Mouse (Mus musculus) midbrain, postnatal 0 days (tissue): Measurements from ENCODE around the gene Nup93. TPM values are rescaled to one million over a fixed set of nuclear protein-coding genes. Genes with fewer than 3 reads are reported as not detected.

Source experiments
- ATAC-seq: fragments of 200-750 bp; cut with Nextera tagmentation; 2 replicates; pipeline ENCODE4 v1.8.0; 2017; ENCODE audit warnings: moderate number of reproducible peaks, mild to moderate bottlenecking, moderate TSS enrichment, moderate library complexity; ENCODE audit not compliant: low FRiP score
- DNase-seq: peaks from one replicate; pipeline ENCODE4 v3.0.0-alpha.2; 2015; ENCODE audit warnings: low spot score
- H3K27ac ChIP-seq: fragments of 300-500 bp; sonication (generic); 2 replicates; pipeline ENCODE4 v1.5.1; 2014; ENCODE audit warnings: low read depth, mild to moderate bottlenecking, low read length, mixed read lengths
- H3K27me3 ChIP-seq: fragments of 300-500 bp; sonication (generic); 2 replicates; pipeline ENCODE4 v1.6.1; 2014; ENCODE audit warnings: low read length, control low read depth, mixed read lengths; ENCODE audit not compliant: insufficient read depth
- H3K36me3 ChIP-seq: fragments of 300-500 bp; sonication (generic); 2 replicates; pipeline ENCODE4 v1.6.1; 2014; ENCODE audit warnings: low read length, control low read depth, mixed read lengths; ENCODE audit not compliant: insufficient read depth
- H3K4me1 ChIP-seq: fragments of 300-500 bp; sonication (generic); 2 replicates; pipeline ENCODE4 v1.6.1; 2014; ENCODE audit warnings: mild to moderate bottlenecking, control low read depth, antibody characterized with exemption, low read length, mixed read lengths; ENCODE audit not compliant: insufficient read depth
- H3K4me2 ChIP-seq: fragments of 300-500 bp; sonication (generic); 2 replicates; pipeline ENCODE4 v1.6.1; 2014; ENCODE audit warnings: low read depth, mild to moderate bottlenecking, low read length, mixed read lengths; ENCODE audit not compliant: poor library complexity, severe bottlenecking
- H3K4me3 ChIP-seq: fragments of 300-500 bp; sonication (generic); 2 replicates; pipeline ENCODE4 v1.5.1; 2014; ENCODE audit warnings: low read depth, mild to moderate bottlenecking, low read length, moderate library complexity
- H3K9ac ChIP-seq: fragments of 300-500 bp; sonication (generic); replicated peaks from 2 replicates; pipeline ENCODE4 v1.6.1; 2014; ENCODE audit warnings: mild to moderate bottlenecking, low read length, moderate library complexity, mixed read lengths; ENCODE audit not compliant: poor library complexity, severe bottlenecking
- H3K9me3 ChIP-seq: fragments of 300-500 bp; sonication (generic); 2 replicates; pipeline ENCODE4 v1.6.1; 2016; ENCODE audit warnings: low read length, control low read depth
- CTCF ChIP-seq: IDR thresholded peaks from 2 replicates; pipeline ENCODE4 v1.5.1; 2016; ENCODE audit warnings: antibody characterized with exemption, mild to moderate bottlenecking
- WGBS: fragments of 180-500 bp; shearing (Covaris S2); extraction: QIAGEN DNeasy Blood & Tissue Kit; methylation state at CpG from one replicate; pipeline ENCODE4 v1.1.7; 2014; 5-methylcytosine and 5-hydroxymethylcytosine counted together
- polyA plus RNA-seq: library from polyadenylated mRNA; unstranded; fragments of >200 nt; fragmentation: Nextera tagmentation; extraction: Ambion mirVana; gene quantifications from 2 replicates; pipeline ENCODE4 v1.2.1, GENCODE M21; 2015
- total RNA-seq: library from RNA; depleted of rRNA; stranded (reverse); fragments of >200 nt; gene quantifications from 2 replicates; pipeline ENCODE4 v1.2.3, GENCODE M21; 2014

Gene Nup93
- total and polyA plus RNA-seq, 2 experiments from 2014 or later: 39.9 to 65.3 TPM

DNA sequence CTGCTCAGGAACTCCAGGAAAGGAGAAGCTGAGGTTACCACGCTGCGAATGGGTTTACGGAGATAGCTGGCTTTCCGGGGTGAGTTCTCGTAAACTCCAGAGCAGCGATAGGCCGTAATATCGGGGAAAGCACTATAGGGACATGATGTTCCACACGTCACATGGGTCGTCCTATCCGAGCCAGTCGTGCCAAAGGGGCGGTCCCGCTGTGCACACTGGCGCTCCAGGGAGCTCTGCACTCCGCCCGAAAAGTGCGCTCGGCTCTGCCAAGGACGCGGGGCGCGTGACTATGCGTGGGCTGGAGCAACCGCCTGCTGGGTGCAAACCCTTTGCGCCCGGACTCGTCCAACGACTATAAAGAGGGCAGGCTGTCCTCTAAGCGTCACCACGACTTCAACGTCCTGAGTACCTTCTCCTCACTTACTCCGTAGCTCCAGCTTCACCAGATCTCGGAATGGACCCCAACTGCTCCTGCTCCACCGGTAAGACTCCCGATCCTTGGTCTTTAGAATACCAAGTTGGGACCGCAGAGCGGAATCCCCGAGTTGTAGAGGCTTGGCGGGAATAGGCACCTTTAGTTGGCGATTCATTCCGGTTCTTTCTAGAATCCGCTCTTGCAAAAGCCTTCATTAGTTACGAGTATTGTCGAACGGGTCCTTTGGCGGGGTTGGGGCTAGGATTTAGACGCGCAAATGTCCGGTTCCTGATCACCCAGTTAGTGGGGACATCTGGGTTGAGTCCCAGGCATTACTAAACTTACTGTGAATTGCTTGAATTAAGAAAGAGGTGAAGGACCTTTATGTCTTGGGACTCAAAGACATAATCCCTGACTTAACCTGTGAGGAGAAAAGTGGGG is 35.3 kb upstream of the Nup93 start, which contains the start of gene Mt1:
Gene Mt1, plus strand, starts transcription at position 226 of the 856 bp plus-strand sequence.
- peak within 1 kb of the TSS; percentile 45 for H3K4me3 ChIP-seq
- ATAC-seq: peak; percentile 94
- WGBS: under 1% methylated on average over 50 of the region's 50 CpGs
- 0 out of 2 replicates have a peak, but pooled peaks have one; percentile 1 for TF ChIP-seq CTCF
- peak within 1 kb of the TSS; percentile 51 for H3K27ac ChIP-seq
- peaks cover 3% of the 10 kb centered on the region for H3K4me1 ChIP-seq
- DNase-seq: peak; percentile 92
- H3K9ac ChIP-seq: peak within 1 kb of the TSS; percentile 65
- peaks cover 43% of the 10 kb centered on the region for H3K27me3 ChIP-seq
- H3K9me3 ChIP-seq: no peaks in the 10 kb centered on the region
- H3K4me2 ChIP-seq: peak within 1 kb of the TSS; percentile 79
- H3K36me3 ChIP-seq: no peaks in the 10 kb centered on the region

DNA sequence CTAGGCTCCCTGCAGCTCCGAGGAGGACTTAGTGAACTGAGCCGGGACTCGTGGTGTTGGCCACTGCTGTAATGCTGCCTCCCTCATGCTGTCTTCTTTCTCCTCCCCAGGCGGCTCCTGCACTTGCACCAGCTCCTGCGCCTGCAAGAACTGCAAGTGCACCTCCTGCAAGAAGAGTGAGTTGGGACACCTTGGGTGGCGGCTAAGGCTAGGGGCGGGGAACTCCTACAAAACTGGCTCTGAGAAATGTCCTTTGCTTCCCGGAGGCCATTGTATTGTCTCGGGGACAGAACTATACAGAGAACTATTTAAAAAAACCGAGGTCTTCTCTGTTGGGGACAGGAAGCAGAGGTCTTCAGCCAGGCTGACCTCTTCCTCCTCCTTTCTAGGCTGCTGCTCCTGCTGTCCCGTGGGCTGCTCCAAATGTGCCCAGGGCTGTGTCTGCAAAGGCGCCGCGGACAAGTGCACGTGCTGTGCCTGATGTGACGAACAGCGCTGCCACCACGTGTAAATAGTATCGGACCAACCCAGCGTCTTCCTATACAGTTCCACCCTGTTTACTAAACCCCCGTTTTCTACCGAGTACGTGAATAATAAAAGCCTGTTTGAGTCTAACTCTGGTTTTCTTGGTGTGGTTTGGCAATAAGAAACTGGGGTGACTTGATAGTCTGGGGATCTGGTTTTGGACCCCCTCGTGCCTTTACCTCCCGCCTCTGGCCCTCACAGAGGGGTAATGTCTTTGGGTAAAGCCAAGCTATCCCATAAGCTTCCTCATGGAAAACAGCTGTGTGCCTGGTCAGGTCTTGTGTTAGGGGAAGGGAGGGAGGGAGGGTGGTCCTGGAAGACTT is 34.4 kb upstream of the Nup93 start:
- H3K9ac ChIP-seq: peak overlapping the region; percentile 65; the same call in 1 of the 2 replicates
- no peaks in the 10 kb centered on the region for H3K36me3 ChIP-seq
- ATAC-seq (no peak), DNase-seq (no peak)
- peak overlapping the region; percentile 45 for H3K4me3 ChIP-seq
- TF ChIP-seq CTCF: no peak
- peaks cover 49% of the 10 kb centered on the region for H3K27me3 ChIP-seq
- H3K4me1 ChIP-seq: peaks cover 3% of the 10 kb centered on the region
- 4% methylated on average over 25 of the region's 25 CpGs for WGBS
- H3K27ac ChIP-seq: 0 out of 2 replicates have a peak overlapping the region, but pooled peaks have one; percentile 51
- no peaks in the 10 kb centered on the region for H3K9me3 ChIP-seq
- H3K4me2 ChIP-seq: peak overlapping the region; percentile 79

DNA sequence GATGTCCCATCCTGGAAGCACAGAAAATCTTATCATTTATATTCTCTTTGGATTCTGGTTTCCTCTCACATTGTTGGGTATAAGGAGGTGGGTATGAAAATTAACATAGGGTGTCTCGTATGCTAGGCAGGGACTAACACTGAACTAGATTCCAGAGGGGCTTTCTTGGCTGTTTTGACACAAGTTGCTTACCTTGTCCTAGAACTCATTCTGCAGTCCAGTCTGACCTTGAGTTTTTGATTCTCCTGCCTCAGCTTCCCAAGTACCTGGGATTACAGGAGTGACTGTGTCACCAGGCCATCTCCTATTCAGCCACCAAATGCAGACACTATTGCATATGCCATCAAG is 33.8 kb upstream of the Nup93 start:
- WGBS: 96% methylated on average over 1 of the region's 1 CpGs
- Histone ChIP-seq H3K4me1 (peaks cover 3% of the 10 kb centered on the region), H3K27ac (no peak overlapping the region), H3K4me3 (peak overlapping the region; percentile 45; the same call in 1 of the 2 replicates), H3K4me2 (peak overlapping the region; percentile 79), H3K36me3 (no peaks in the 10 kb centered on the region), H3K9me3 (no peaks in the 10 kb centered on the region), H3K27me3 (peaks cover 46% of the 10 kb centered on the region), H3K9ac (no peak overlapping the region)
- DNase-seq (no peak), ATAC-seq (no peak)
- TF ChIP-seq CTCF: no peak

DNA sequence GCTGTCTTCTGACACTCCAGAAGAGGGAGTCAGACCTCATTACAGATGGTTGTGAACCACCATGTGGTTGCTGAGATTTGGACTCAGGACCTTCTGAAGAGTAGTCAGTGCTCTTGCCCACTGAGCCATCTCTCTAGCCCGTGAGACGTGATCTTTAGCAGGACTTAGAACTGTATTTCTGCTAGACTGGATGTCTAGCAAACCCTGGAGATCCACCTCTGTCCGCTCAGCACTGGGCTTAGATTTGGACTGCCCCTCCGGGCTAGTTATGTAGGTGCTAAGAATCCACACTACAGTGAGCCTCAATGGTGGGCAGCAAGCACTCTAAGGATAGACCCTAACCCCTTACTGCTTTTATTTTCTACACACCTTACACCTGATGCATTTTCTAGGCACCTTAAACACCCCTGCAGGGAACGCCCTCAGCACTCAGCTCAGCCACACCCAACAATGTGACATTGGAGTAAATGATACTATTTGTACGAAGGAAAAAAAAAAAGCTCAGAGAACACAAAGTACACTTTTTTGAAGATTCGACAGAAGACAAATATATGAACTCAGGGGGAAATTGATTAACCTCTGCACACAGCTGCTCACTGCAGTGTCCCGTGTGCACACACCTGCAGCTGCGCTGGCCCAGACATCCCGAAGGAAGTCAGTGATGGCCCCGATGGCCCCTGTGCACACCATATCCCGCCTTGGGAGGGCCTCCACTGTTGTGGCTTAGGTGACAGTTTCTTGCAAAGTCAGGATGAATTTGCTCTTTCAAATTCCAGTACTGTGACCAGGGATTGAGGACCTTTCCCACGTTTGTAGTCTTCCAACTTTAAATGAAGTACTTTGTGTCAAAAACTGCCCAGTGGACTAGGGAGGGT is 32.1 kb upstream of the Nup93 start:
- H3K27ac ChIP-seq: no peak overlapping the region
- no peak overlapping the region for H3K9ac ChIP-seq
- H3K36me3 ChIP-seq: no peaks in the 10 kb centered on the region
- H3K4me1 ChIP-seq: peaks cover 3% of the 10 kb centered on the region
- H3K4me3 ChIP-seq: no peak overlapping the region
- H3K4me2 ChIP-seq: no peak overlapping the region
- DNase-seq (no peak), ATAC-seq (no peak)
- no peak for TF ChIP-seq CTCF
- H3K9me3 ChIP-seq: no peaks in the 10 kb centered on the region
- H3K27me3 ChIP-seq: peaks cover 60% of the 10 kb centered on the region
- WGBS: 64% methylated on average over 13 of the region's 13 CpGs

DNA sequence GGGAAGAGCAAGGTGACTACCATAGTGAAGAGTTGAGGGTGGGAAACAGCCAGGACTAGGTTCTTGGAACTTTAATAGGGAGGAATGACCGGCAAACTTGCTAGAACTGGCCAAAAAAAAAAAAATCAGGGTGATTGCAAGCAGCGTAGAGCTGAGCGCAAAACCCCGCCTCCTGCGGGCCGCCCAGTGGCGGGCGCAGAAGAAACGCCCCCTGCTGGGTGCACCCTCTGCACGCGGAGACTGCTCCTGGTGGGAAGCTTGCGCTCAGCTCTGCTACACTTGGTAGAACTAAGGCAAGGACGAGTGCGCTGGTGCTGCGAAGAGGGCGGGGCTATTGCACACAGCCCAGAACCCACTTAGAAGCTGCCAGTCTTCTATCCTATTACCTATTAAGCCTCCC is 31.2 kb upstream of the Nup93 start:
- TF ChIP-seq CTCF: peak; percentile 63
- Histone ChIP-seq H3K27ac (no peak overlapping the region), H3K4me3 (peak overlapping the region; percentile 19; the same call in 1 of the 2 replicates), H3K4me2 (peak overlapping the region; percentile 32), H3K27me3 (peaks cover 62% of the 10 kb centered on the region), H3K9ac (no peak overlapping the region), H3K9me3 (no peaks in the 10 kb centered on the region), H3K36me3 (no peaks in the 10 kb centered on the region), H3K4me1 (peaks cover 3% of the 10 kb centered on the region)
- DNase-seq (peak; percentile 73), ATAC-seq (peak; percentile 41; the same call in 1 of the 2 replicates)
- 0% methylated on average over 16 of the region's 16 CpGs for WGBS
